Mouse (Mus musculus) retina, embryonic 14.5 days (tissue): ENCODE data around the gene Cttnbp2nl.

Experiments used
- DNase-seq: peaks from one replicate; pipeline ENCODE4 v3.0.0-alpha.2; 2015; ENCODE audit warnings: low spot score

Cttnbp2nl gene

DNA sequence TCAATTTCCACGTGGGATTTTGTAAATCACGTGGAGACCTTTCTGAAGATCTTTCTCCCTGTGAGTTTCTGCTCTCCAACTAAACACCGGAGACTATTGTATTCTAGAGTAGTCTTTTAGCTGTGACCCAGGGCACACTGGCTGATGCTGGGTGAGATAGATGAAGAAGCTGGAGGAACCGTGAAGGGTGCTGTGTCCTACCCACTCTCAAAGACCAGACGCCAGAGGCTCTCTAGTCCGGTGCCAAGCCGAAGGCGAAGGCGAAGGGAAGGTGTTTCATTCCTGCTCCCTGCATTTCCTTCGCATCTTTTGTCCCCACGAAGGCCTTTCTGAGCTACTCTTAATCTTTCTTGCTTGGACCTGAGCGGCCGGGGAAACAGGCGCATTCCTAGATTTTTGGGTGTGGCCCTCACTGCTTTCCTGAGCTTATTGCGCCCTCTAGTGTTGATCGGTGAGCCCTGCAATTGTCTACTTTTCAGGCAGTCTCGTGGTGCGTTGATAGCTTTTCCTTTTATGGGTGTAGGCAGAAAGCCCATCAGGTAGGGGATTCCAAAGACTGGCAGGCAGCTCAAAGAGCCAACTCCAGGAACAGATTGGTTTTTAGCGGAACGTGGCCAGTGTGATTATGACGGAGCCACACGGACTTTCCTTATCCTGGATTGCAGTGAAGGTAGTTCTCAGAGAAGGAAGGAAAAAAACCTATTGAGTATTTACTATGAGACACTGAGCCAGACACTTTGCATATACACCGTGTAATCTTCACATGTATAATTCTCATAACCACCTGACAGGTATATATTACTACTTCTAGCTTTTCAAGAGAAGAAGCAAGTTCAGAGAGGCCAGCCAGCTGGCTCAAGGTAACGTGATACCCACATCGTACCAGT lies 5.9 kb upstream of the Cttnbp2nl start:
- peak; percentile 94 for DNase-seq

DNA sequence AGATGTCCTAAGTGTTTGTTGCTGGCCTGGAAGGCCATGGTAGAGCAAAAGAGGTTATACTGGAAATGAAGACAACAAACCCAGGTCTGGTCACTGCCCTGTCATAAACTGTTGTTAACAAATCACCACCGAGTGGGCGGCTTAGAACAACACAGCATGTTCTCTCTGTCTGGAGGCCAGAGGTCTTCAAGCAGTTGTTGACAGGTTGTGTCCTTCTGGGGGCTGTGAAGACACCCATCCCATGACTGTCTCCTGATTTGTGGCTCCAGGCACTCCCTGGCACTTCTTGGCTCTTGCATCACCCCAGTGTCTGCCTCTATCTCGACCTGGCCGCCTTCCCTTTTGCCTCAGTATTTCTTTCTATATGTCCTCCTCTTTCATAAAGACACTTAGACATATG lies 2.7 kb upstream of the Cttnbp2nl start:
- DNase-seq, result no peak

DNA sequence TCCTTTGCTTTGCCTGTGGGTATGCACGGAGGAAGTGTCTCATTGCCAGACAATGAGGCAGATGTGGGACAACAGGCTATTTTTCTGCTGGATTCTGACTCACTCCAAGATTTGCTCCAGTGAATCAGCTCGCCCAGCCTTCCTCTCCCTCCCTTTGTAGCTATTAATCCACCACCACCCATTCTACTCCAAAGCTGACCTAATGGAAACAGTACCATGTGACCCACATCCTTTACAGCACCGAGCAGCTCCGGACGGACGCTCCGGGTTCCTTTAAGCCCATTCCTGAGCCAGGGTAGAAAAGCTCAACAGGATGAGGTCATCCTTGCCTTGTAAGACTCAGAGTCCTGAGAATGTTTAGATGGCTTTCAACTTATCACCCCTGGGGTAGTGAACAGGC lies 2.0 kb upstream of the Cttnbp2nl start:
- DNase-seq, result no peak

DNA sequence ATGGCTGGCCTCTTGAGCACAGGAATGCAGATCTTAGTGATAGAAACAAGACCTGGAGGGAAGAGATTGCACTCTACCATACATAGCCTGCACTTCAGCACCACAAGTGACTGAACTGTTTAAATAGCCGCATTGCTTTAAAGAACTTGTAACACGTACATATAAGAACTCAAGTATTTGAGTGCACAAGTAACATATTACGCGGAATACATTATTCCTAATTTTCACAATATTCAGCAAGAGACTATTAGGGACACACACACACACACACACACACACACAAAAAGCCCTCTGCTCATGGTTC lies 704 bp upstream of the Cttnbp2nl start:
- peak; percentile 13 for DNase-seq

DNA sequence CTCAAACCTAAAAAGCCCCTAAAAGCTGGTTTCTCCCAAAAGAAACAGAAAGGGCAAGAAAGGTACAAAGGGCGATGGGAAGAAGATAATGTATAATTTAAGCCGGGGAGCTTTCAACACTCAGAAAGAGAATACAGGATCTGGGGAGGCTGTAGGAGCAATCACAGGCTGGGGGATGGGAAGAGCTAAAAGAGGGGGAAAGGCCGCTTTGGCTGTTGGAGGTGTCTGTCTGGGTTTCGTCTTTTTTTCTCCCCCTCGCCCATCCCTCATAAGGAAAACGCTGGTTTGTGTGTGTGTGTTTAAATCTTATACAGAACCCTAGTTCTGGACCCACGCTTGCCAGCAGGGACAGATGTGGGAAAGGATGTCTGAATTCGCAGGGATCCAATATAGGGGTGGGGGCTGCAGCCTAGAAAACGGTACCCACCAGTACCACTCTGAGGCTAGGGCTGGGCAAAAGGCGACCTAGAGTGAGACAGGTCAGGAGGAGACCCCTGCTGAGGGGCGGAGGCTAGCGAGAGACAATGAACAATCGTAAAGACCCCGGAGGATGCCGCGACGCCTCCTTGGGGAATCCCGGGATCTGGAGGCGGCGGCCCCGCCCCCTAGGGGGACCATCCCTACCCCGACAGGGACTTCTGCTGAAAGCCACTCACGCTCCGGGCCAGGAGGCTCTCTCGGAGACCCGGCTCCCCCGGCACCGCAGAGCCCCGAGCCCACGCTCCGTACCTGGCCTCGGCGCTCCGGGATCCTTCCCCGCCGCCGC lies 592 bp downstream of the Cttnbp2nl start:
- DNase-seq, result no peak

DNA sequence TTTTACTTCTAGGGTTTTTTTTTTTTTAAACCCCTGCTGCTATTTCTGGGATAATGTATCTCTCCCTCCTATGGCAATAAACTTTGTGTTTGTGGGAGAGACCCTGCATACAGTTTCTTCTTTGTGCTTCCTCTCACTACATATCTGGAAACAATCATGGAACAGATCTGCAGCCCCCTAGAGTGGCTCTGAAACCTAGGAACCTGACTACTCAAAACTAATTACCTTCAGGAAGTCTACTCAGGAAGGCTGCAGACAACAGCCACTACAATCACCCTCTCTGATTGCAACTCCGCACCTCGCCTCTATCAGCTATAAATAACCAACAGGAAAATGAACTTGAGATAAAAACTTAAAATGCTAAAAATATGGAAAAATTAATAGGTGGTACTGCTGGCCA lies 1.8 kb downstream of the Cttnbp2nl start:
- no peak for DNase-seq

DNA sequence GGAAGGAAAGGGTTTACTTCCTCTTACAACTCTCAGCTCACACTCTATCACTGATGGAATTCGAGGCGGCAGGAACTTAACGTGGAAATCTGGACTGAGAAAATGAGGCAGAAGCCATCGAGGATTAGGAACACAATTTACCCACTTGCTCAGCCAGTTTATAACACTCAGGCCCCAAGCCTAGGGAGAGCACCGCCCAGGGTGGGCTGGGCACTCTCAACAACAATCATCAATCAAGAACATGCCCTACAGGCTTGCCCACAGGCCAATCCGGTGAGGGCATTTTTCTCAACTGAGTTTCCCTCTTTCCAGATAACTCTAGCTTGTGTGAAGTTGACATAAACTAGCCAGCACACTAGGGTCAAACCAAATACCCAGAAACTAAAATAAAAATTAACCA lies 3.1 kb downstream of the Cttnbp2nl start:
- DNase-seq, result no peak

DNA sequence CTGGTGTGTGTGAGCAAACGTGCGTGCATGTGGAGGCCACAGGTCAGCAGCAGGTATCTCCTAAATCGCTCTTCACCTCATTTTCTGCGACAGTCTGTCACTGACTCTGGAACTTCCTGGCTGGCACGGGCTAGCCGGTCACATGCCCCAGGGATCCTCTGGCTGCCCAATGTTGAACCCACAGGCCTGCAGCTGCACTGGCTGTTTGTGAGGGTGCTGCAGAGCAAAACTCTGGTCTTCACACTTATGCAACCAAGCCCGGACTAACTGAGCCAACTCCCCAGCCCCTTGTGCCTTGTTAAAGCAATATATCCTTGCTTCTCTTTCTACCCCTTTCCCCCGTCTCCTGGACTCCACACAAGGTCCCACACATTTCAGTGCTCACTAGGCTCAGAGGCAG lies 5.3 kb downstream of the Cttnbp2nl start:
- DNase-seq, result no peak

DNA sequence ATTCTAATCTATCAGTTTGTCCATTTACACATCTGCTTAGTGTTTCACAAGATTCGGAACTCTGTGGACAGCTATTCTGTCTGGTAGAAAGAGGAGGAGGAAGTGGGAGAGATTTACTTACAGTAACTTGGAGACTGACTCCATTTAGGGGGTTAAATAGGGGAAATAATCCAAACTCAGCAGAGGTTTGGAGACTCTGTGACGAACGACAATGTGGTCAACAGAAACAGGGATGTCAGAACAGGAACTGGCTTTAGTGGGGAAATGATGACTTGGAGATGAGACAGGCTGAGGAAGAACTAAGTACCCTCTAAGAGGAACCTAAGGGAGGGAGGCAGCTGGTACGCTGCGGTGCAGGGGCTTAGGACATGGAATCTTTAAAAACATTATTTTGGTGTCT lies 6.1 kb downstream of the Cttnbp2nl start:
- DNase-seq, result no peak

DNA sequence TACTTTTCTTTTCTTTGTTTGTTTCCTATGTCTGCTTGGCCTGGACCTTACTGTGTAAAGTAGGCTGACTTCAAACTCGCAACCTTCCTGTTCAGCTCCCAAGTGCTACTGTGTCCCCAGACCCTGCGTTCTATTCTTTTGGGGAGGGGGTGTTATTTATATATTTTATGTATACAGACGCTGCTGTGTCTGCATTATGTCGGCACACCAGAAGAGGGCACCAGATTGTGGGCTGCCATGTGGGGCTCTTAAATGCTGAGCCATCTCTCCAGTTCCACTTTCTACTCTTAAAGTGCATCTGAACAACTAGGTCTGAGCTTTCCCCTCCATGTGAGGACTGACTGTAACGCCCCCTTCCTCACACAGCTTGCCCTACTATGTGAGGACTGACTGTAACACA lies 9.2 kb downstream of the Cttnbp2nl start:
- DNase-seq, result no peak

DNA sequence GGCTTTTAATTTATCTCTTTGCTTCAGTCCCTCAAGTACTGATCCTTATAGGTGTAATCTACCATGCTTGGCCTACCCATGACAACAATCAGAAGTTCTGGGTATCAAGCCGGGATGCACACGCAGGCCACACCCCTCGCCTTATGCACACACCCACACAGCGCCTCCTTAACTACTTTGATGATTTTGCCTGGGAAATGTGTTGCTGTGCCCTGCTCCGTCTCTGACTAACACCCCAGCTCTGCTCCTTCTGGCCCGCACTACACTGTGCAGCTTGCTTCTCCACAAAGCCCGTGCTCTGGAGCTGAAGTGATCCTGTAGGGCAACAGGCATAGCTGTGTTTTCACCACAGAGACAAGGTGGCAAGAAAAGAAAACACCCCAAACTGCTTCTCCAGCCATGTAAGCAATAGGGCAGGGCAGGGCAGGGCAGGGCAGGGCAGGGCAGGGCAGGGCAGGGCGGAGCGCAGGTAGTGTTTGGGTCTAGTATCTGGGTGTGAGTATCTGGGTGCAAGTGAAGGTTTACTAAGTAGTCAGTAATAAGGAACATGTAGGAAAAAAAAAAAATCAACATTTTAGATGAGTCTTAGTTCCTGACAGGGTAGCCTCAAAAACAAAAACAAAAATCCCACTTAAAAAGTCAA lies 11.8 kb downstream of the Cttnbp2nl start:
- no peak for DNase-seq

DNA sequence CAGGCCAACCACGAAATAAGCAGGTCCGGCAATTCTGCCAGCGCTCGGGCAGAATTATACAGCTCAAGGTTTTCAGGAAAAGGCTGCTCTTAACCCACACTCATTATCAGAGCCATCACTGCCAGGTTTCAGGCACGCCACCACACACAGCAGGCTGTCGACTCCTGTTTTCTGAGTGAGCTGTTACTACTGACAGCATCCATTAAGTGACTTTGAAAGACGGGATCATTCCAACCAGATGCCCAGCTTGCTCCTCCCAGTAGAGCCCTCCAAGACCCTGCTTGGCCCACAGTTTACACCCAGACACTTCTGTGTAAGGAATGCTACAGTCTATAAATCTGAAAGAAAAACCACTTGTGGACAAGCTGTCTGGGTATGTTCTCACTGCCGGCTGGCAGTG lies 12.9 kb downstream of the Cttnbp2nl start:
- DNase-seq, result peak; percentile 16

DNA sequence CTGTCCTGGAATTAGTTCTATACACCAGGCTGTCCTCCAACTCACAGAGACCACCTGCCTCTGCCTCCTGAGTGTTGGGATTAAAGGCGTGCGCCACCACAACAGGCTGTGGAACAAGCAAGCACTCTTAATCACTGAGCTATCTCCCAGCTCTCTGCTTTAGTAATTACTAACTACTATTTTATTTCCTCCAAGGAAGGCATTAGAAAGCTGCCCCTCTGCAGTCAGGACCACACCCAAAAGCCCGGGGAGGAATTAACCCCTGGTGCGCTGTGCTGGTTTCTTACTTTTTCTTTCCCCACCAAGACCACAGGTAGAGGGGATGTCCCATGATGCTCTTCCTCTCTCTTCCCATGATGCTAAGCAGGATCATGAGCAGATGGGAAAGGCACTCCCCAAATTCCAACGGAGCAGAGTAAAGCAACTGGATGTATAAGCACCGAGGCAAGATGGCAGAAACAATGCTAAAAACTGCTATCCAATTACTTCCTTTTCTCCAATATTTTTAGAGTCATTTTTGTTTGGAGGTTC lies 15.6 kb downstream of the Cttnbp2nl start:
- DNase-seq, result no peak

DNA sequence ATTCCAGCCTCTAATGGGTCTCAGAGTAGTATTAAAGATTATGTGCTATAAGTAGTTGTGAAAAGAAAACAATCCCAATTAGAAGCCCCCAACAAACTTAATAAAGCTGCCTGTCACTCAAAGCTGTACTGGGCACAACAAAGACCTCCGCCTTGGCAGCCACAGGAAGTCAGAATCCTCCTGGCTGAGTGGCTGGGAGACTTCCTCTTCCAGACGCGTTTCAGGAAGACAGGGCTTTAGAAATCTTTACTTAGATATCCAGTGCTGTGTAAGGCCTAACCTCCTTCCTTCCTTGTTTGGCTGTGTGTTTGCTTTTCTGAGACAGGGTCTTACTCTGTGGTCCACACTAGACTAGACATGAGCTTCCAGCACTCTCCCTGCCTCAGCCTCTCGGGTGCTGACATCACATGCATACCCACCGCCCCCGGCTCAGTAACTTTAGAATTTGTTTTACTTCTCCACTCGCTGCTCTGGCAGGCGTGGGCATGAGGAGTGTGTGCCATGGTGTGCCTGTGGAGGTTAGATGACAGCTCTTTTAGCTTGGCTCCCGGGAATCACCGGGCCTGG lies 16.6 kb downstream of the Cttnbp2nl start:
- DNase-seq, result no peak

DNA sequence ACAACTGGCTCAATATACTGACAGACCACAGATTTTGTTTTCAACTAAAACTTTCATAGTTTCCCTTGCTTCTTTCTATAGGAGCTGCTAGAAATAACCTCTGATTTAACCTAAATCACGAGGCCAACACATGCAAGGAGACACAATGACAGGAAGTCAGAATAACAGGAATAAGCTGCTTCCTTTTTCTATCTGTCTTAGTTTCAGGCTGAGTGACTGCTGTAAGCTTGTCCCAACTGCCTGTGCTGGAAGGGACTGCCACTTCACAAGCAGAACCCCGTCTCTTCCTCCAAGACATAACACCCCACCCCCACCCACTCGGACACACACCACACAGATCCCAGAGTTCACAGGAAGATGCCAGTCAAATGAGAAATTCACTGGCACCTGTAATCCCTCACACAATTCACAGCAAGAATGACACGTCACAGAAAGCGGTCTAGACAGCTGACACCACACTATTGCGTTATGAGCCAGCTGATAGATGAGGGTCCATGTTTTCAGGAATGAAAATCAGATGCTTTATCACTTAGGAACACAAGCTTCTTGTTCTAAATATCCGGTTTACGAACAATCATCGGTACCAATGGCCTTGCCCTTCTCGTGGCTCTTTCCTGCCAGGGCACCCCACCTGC lies 29.5 kb downstream of the Cttnbp2nl start:
- no peak for DNase-seq

DNA sequence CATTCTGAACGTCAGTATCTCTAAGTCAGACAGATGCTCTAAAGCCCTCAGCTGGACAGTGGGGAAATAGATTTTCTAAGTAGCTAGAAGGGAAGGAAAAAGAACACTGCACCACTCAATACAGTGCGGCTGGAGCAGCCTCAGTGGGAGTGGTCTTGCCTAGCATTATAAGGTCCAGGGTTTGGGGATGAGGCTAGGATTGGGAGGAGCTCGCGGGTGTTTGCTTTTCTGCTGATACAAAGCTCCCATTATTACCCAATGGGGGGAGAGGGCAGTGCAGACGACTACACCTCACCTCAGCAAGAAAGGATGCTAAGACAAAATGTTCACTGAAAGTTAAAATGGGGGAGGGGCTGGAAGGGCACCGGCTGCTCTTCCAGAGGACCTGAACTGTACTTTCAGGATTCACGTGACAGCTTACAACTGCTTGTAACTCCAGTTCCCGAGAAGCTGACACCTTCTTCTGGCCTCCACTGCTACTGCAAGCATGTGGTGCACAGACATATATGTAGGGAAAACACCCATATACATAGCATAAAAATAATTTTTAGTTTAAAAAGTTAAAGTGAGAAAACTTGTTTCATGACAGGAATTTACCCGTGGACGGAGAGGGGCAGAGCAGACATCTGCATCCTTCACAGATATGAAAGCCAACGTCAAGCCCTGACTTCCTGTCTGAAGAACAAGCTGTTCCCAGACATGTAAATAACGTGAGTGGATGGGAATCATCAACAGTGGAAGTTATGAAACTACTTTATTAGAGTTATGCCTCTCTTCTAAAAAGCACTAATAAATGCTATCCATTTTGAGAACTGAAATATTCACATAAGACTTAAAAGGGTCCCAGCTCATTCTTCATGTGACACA lies 32.9 kb downstream of the Cttnbp2nl start:
- no peak for DNase-seq

DNA sequence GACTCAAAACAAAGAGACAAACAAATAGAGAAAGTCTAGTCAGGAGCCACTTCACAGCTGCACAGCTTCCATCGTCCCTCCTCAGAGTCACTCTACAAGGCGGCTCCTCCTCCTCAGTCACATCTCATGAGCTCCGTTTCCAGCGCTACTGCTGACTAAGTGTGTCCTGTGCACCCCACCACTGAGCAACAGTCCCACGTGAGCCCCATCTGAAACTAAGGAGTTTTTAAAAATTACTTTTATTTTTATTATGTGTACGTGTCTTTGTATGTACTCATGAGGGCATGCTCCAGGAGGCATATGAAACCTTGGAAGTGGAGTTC lies 34.2 kb downstream of the Cttnbp2nl start:
- DNase-seq, result no peak

DNA sequence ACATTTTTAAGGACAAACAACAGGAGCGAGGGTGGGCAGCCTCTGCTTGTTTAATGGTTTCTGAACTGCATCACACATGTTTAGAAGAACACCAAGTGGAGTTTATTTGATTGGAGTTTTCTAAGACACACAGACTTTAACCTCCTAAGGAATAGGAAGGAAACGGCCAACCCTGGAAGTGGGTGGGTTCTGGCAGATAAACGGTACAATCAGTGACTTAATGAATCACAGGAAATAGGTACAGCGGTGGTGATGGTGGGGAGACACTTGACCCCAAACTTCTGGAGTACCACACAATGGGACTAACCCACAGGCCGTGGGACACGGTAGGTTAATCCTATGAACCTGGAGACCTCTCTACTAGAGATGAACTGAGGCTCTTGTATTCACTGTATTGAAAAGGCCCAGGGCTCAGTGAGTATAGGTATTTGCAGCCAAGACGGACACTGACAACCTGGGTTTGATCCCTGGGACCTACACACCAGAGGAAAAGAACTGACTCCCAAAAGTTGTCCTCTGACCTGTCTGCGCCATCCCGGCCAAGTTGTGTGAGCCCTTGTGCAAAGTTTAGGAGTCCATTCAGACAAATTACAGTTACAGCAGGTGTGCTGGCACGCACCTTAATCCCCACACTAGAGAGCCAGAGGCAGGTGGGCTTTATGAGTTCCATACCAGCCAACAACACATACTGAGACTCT lies 34.7 kb downstream of the Cttnbp2nl start:
- DNase-seq, result no peak

DNA sequence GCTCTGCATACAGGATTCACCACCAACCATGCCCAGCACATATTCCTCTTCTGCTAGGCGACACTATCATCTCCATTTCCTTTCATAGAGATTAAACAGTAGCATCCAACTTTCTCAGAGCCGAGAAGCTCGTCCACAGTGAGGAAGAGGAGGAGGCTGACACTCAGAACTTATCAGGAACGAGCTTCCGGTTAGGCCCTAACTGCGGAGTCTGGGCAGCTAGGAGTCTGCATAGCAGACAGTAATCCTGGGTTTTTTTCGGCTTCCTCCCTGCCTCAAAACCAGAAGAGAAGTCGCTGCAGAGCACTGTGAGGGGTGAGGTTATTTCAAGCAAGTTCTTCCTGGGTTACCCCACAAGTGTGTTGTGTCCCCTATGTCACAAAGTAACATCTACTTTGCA lies 35.6 kb downstream of the Cttnbp2nl start:
- no peak for DNase-seq

DNA sequence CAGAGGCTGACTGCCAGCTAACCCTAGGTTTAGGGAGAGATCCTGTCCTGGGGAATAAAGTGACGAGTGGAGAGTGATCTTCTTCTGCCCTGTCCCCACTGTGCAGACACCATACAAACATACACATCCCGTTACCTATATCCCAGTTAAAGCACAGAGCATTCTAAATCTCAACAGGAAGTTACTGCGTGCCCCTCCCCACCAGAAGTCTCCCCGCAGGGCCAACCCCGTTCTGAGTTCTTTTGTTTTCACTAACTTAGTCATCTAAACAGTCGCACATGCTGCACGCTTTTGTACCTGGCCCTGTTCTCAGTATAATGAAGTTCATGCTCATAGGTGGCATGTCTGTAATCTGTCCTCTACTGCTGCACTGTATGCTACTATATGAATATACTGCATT lies 36.7 kb downstream of the Cttnbp2nl start:
- DNase-seq, result no peak

DNA sequence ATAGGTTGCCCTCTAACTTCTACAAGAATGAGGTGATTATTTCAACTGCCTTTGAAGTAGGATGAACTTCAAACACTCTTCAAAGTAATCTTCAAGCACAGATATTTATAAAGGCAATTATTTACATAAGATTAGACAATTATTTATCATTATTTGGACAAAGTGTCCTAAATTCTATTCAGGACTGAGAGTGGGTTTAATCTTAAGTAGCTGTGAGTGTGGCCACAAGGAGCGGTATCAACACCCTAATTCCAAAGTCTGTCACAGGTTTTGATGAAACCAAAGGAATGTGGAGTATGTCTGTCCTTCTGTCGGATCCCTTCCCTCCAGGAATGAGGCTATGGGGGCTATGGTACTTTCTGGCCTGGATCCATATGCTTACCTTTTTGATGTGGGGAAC lies 38.0 kb downstream of the Cttnbp2nl start:
- no peak for DNase-seq
